Mouse (Mus musculus) embryo, embryonic 10.5 days (tissue): ENCODE data around the gene Cyp1a1.
"Not testable (repeated sequence)": the region's sequence is repeated elsewhere in the genome, so short reads cannot be mapped to it uniquely, and the experiment has no call there.

ENCODE experiments used
- DNase-seq: peaks from one replicate; pipeline ENCODE4 v3.0.0-alpha.2; 2015; ENCODE audit warnings: low spot score

Gene Cyp1a1

DNA sequence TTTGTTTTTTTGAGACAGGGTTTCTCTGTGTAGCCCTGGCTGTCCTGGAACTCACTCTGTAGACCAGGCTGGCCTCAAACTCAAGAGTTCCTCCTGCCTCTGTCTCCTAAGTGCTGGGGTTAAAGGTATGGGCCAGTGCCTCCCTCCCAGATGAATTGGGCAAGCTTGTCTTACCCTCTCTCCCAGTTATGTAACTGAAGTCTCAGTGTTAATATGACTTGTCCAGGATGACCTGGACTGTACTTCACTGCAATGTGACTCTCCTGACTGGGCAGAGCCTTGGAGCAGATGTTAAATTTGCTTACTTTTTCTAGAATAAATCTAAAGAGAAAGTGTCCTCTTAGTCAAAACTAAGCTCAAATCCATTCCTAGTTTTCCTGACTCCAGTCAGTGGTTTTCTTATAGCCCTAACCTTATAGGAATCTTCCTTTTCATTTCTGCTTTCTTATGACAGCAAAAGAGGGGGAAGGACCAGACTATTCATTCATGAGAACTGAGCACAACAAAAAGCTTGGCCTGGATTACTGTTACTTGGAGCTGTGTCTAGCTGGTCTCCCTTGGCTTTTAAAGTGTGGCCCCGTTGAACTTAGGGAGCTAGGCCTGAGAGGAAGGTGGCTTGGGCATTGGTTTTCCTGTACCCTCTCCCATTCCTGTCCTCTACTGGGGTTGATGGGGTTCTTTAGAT, 10.9 kb downstream of the Cyp1a1 start:
- DNase-seq: peak; percentile 6

- DNase-seq: no peak
These were observed 18.8 kb downstream of the Cyp1a1 start for GRCm38 (mm10) chr9:57706496-57706895.

DNA sequence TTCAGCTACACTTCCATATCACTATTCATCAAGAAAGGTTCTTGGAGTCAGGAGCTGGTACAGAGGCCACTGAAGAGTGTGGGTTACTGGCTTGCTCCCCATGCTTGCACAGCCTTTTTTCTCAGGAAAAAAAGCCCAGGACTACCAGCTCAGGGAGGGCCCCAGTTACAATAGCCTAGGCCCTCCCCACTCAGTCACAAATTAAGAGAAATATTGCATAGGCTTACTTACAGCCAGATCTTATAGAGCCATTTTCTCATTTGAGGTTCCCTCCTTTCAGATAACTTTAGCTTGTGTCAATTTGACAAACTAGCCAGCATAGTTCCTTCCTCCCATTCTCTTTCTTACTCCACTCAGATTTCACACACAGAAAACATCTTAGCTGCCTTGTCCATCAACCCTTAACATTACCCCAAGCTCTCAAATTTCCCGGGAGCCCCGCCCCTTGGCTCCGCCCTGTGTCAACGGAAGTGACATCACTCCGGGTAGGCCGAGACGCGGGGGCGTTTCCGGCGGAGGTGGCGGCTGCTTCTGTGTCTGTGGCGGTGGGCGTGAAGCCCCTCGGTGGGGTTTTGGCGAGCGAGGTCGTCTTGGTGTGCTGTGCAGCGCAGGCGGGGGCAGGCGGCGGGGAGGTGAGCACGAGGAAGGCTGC, 20.5 kb downstream of the Cyp1a1 start, which contains the start of gene Edc3:
Gene Edc3, plus strand, starts transcription at position 473 of the 652 bp plus-strand sequence.
- DNase-seq: peak; percentile 96

DNA sequence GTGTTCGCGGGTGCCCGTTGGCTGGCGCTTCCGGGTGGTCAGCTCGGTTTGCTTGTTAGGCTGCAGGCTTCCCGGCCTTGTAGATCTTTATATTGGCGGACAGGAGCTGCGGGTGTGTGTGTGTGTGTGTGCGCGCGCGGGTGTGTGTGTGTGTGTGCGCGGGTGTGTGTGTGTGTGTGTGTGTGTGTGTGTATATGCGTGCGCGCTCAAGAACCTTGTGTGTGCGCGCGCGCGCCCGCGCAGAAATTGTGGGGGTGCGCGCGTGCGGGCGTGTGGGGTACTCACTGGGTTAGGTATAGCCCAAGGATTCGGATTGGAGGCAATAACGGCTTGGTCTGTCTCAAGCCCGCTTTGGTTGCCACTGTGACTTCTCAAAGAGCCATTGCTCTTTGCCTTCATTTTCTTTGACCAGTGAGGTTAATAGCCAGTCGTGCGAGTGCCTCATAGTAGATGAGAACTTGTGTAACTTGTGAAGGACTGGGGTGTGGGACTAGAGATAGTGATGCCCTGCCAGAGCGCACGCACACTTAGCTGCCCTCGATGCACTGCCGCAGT, 21.1 kb downstream of the Cyp1a1 start:
- peak; percentile 49 for DNase-seq

DNA sequence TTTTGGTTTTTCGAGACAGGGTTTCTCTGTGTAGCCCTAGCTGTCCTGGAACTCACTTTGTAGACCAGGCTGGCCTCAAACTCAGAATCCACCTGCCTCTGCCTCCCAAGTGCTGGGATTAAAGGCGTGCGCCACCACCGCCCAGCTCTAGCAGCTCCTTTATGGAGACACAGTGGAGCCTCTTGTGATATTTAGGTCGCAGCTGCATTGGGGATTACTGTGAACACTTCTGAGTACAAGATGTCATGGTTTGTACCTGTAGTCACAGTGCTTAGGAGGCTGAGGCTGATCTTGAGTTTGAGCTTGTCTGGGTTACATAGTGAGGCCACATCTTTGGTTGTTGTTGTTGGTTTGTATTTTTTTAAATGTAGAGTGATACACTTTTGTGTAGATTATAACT, 22.5 kb downstream of the Cyp1a1 start:
- not testable (repeated sequence) for DNase-seq

DNA sequence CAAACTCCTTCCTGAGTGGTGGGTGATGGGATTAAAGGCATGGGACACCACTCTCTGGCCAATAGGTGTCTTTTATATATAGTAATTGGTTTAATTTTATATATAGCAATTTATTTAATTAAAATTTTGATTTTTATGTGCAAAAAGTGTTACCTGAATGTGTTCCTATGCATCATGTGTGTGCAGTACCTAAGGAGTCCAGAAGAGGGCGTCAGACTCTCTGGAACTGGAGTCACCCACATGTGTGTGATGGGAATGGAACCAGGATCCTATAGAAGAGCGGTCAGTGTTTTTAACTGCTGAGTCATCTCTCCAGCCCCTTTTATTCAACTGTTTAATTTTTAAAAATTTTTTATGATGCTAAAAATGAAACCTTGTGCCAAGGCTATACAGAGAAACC, 24.5 kb downstream of the Cyp1a1 start:
- no peak for DNase-seq

GRCm38 (mm10) chr9:57718408-57718807, 30.7 kb downstream of the Cyp1a1 start:
- DNase-seq: no peak

GRCm38 (mm10) chr9:57720736-57721135, 33.0 kb downstream of the Cyp1a1 start:
- DNase-seq: no peak

DNA sequence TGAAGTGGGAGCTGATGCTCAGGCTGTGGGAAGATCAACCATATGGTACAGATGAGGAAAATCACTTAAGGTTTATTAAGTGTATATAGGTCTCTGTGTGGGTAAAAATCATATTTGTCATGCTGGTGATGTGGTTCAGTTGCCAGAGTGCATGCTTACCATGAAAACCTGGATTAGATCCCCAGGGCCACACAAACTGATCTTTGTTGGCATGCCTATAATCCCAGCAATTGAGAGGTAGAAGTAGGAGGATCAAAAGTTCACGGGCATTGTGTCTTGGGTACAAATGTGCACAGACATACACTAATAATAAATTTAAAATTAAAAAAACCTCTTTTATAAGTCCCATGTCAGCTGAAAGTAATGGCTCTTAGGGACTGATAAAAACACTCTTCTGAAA, 34.6 kb downstream of the Cyp1a1 start:
- DNase-seq: no peak

GRCm38 (mm10) chr9:57723315-57723715, 35.6 kb downstream of the Cyp1a1 start:
- no peak for DNase-seq

GRCm38 (mm10) chr9:57723796-57724195, 36.1 kb downstream of the Cyp1a1 start:
- DNase-seq: no peak

- no peak for DNase-seq
These were observed 37.0 kb downstream of the Cyp1a1 start for GRCm38 (mm10) chr9:57724701-57725100.

DNA sequence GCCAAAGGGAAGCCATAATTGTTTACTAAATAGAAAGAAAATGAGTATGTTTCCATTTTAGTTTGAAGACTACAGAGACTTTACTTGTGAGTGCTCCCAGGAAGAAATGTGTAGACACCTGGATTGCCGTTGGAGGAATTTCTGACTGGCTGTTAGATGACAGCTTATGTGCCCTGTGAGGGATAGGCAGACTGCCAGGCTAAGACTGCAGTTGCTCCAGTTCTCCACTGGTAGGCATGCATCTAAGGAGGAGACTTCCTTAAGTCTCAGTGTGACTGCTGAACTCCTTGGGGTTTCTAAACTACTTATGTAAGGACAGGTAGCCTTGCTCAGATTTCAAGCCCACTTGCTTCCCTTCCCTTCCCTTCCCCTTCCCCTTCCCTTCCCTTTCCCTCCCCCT, 40.6 kb downstream of the Cyp1a1 start:
- DNase-seq: no peak

GRCm38 (mm10) chr9:57733606-57734005, 45.9 kb downstream of the Cyp1a1 start:
- DNase-seq: no peak

DNA sequence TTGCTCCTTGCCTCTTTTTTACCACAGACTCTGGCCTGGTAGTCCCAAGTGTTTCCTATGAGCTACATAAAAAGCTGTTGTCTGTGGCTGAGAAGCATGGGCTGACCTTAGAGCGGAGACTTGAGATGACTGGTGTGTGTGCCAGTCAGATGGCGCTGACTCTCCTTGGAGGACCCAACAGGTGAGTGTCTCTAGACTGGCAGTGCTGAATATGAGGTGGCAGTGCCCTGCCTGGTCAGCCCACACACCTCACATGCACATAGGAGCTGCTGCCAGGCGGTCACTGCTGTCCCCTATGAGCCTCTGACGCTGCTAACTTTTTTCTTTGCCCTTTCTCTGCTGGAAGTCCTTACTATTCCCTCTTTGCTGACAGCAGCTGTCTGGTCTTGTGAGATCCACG, 52.1 kb downstream of the Cyp1a1 start:
- DNase-seq: no peak

DNA sequence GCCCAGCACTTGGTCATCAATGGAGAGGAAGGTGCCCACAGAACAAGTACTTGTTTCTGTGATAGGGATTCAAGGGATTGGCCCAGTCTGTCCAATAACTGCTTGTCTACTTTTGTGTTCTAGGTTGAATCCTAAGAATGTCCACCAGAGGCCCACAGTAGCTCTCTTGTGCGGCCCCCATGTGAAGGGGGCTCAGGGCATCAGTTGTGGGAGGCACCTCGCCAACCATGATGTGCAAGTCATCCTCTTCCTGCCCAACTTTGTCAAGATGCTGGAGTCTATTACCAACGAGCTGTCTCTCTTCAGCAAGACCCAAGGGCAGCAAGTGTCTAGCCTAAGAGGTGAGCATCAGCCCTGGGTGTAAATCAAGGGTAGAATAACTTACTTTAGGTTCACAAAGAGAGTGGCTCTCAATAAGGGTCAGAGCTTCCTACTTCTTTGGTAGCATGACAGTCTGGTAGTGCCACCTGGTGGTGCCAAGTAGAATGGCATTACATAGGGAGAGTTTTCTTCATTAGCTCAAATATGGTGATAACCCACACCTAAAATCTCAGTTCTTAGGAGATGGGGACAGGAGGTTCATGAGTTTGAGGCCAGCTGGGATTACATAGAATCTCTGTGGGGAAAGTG, 56.8 kb downstream of the Cyp1a1 start:
- DNase-seq: peak; percentile 76

- DNase-seq: no peak
These were observed 59.3 kb downstream of the Cyp1a1 start for GRCm38 (mm10) chr9:57747067-57747466.

DNA sequence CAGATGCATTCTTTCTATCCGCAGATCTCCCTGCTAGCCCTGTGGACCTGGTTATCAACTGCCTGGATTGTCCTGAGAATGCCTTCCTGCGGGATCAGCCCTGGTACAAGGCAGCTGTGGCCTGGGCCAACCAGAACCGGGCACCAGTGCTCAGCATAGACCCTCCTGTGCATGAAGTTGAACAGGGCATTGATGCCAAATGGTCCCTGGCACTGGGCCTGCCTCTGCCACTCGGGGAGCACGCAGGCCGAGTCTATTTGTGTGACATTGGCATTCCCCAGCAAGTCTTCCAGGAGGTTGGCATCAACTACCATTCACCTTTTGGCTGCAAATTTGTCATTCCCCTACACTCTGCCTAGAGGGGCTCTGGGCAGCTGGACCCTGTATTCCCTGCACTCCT, 60.4 kb downstream of the Cyp1a1 start:
- no peak for DNase-seq

DNA sequence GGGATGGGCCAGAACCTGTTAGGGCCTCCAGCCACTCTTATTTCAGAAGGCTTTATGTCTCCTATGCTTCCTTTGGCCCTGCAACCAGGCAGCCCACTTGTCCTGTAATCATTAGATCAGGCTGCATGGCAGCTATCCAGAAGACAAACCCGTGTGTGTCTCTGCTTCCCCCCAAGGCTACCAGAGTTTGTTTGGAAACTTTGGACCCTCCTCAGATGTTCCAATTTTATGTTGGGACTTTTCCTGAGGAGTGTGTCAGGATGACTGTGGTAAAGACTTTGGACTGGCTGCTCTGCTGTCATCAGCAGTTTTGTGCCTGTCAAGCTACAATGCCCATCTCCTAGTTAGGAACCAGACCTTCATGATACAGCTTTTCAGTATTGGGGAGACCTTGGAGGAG, 61.1 kb downstream of the Cyp1a1 start:
- DNase-seq: no peak

DNA sequence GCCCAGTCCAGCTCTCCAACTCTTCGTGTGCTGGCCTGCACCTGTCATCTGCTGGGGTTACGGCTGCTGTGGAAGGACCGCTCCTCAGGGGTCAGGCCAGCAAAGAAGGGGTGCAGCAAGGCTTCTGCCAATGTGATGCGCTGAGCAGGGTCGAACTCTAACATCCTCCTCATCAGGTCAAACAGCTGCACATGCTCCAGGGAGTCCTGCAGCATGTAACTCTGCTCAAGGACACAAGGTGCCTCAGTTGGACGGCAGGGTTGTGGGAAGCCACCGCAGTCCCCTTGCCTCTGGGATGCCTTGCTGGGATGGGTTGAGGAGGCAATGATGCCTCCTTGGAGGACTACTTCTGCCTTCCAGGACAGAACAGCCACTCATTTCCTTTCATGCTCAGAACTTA, 63.2 kb downstream of the Cyp1a1 start:
- DNase-seq: no peak
